Mouse (Mus musculus) heart, postnatal 0 days (tissue): Measurements from ENCODE around the gene Mrpl51.

ENCODE experiments used
- CTCF ChIP-seq: IDR thresholded peaks from 2 replicates; pipeline ENCODE4 v1.5.1; 2016; ENCODE audit warnings: antibody characterized with exemption, control low read depth, low read depth
- EP300 ChIP-seq: IDR thresholded peaks from 2 replicates; pipeline ENCODE4 v1.6.1; 2016; ENCODE audit warnings: antibody characterized with exemption, low read depth

- TF ChIP-seq CTCF, result no peak
- no peak for TF ChIP-seq EP300
Observed at GRCm38 (mm10) chr6:125222146-125222545, 30.5 kb downstream of the Mrpl51 start.
